ENCODE assay signal across 11 mouse cellular contexts in the genomic region with DNA sequence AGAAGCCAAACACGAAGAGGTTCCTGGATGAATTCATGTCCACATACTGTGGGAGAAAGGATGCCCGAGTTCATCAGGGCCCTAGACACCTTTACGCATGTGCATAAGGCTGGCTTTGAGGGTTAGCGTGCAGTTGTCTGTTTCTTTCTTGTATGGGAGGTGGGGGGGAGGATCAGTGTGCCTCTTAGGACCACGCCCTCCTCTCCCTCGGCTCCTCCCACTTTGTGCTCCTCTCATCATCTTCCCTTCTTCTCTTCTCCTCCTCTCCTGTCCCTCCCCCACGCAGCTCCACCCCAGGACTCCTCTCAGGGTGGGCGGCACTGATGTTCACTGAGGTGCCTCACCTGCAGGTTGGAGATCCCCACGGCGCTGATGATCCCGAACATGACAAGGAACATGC. TPM values are rescaled to one million over a fixed set of nuclear protein-coding genes. Genes with fewer than 3 reads are reported as not detected.
DNase-seq lines count a peak whose midpoint lies in the region; ATAC-seq and TF ChIP-seq lines count a peak whose summit lies in the region.
"Had no signal": no experiment of that assay in that cellular context is flagged by ENCODE, and none has a peak within 500 bp of the region (broad histone marks: within the 10 kb centered on the region; RNA-seq: fewer than 3 reads in every experiment).

No protein-coding gene starts in this region.

- no peaks in the 10 kb centered on the region for H3K4me1 ChIP-seq in heart, embryonic 11.5 days (ENCODE audit: control insufficient read depth, insufficient read depth, low read length)
- no peaks in the 10 kb centered on the region for H3K4me1 ChIP-seq in lung, postnatal 0 days (ENCODE audit: insufficient read depth, low read depth, low read length)
- H3K4me1 ChIP-seq in hindbrain, embryonic 10.5 days (replicated peaks) = peaks cover 15% of the 10 kb centered on the region
- peaks cover 4% of the 10 kb centered on the region; the same call in 1 of the 2 replicates for H3K4me1 ChIP-seq in neural tube, embryonic 12.5 days
- H3K4me1 ChIP-seq in cerebellum, adult 2 months (ENCODE audit: control insufficient read depth, insufficient read depth, low read length) = no peaks in the 10 kb centered on the region

- no peak for TF ChIP-seq EP300 in lung, postnatal 0 days (IDR thresholded peaks at IDR 0.05)

- 0 out of 2 replicates have a peak overlapping the region, but pooled peaks have one; percentile 8 for H3K4me3 ChIP-seq in heart, embryonic 11.5 days (ENCODE audit: low read depth, low read length)
- no peak overlapping the region for H3K4me3 ChIP-seq in lung, postnatal 0 days (ENCODE audit: low read depth, low read length)
- H3K4me3 ChIP-seq in hindbrain, embryonic 10.5 days = peak overlapping the region; percentile 41
- H3K4me3 ChIP-seq in neural tube, embryonic 12.5 days = no peak overlapping the region
- H3K4me3 ChIP-seq in cerebellum, adult 2 months (replicated peaks; ENCODE audit: insufficient read depth, low read depth, low read length) = no peak overlapping the region

- no peak for DNase-seq in heart, postnatal 4 days
- no peak for DNase-seq in lung, postnatal 0 days (ENCODE audit: low spot score)
- no peak for DNase-seq in lung, postnatal 14 days
- no peak for DNase-seq in hindbrain, embryonic 10.5 days (ENCODE audit: low spot score)
- DNase-seq in adrenal gland, postnatal 36 days = no peak
- DNase-seq in cerebellum, adult 2 months = no peak
- DNase-seq: kidney, adult 11 months had no signal

- H3K36me3 ChIP-seq in heart, embryonic 11.5 days (ENCODE audit: control insufficient read depth, insufficient read depth, low read length) = no peaks in the 10 kb centered on the region
- H3K36me3 ChIP-seq in lung, postnatal 0 days (ENCODE audit: insufficient read depth, low read length) = no peaks in the 10 kb centered on the region
- no peaks in the 10 kb centered on the region for H3K36me3 ChIP-seq in hindbrain, embryonic 10.5 days
- H3K36me3 ChIP-seq in neural tube, embryonic 12.5 days = no peaks in the 10 kb centered on the region

- H3K4me2 ChIP-seq in heart, embryonic 11.5 days = peak overlapping the region; percentile 50
- H3K4me2 ChIP-seq in lung, postnatal 0 days (replicated peaks; ENCODE audit: low read depth, low read length) = 0 out of 2 replicates have a peak overlapping the region, but pooled peaks have one; percentile 11
- H3K4me2 ChIP-seq in neural tube, embryonic 12.5 days (replicated peaks) = peak overlapping the region; percentile 49

- no peak for TF ChIP-seq POLR2A in cerebellum, adult 2 months (IDR thresholded peaks at IDR 0.05; ENCODE audit: borderline replicate concordance, insufficient read depth, low read length)

- ATAC-seq in heart, embryonic 11.5 days (replicated peaks; ENCODE audit: insufficient number of reproducible peaks, low FRiP score, low TSS enrichment) = no peak
- no peak for ATAC-seq in lung, postnatal 0 days
- ATAC-seq in neural tube, embryonic 12.5 days (ENCODE audit: low FRiP score, low read depth) = no peak

- peaks cover 14% of the 10 kb centered on the region; the same call in 1 of the 2 replicates for H3K27me3 ChIP-seq in heart, embryonic 11.5 days (ENCODE audit: control insufficient read depth, insufficient read depth, low read length)
- no peaks in the 10 kb centered on the region for H3K27me3 ChIP-seq in lung, postnatal 0 days (replicated peaks; ENCODE audit: insufficient read depth, low read length)
- H3K27me3 ChIP-seq in hindbrain, embryonic 10.5 days (ENCODE audit: insufficient read depth, poor library complexity, severe bottlenecking) = peaks cover 22% of the 10 kb centered on the region
- 0 out of 2 replicates have a peak, but pooled peaks cover 4% of the 10 kb centered on the region for H3K27me3 ChIP-seq in neural tube, embryonic 12.5 days (replicated peaks)
- H3K27me3 ChIP-seq in cerebellum, adult 2 months (ENCODE audit: control insufficient read depth, insufficient read depth, low read length) = no peaks in the 10 kb centered on the region

- H3K9ac ChIP-seq in heart, embryonic 11.5 days (ENCODE audit: low read depth, low read length) = no peak overlapping the region
- no peak overlapping the region for H3K9ac ChIP-seq in lung, postnatal 0 days (replicated peaks; ENCODE audit: low read depth)
- no peak overlapping the region for H3K9ac ChIP-seq in neural tube, embryonic 12.5 days

- H3K27ac ChIP-seq in heart, embryonic 11.5 days (ENCODE audit: low read depth, low read length) = no peak overlapping the region
- H3K27ac ChIP-seq in lung, postnatal 0 days (ENCODE audit: low read length) = no peak overlapping the region
- no peak overlapping the region for H3K27ac ChIP-seq in hindbrain, embryonic 10.5 days
- H3K27ac ChIP-seq in neural tube, embryonic 12.5 days = no peak overlapping the region
- no peak overlapping the region for H3K27ac ChIP-seq in cerebellum, adult 2 months (ENCODE audit: insufficient read depth, low read length)

- 18% methylated on average over 11 of the region's 11 CpGs for WGBS in heart, embryonic 11.5 days (ENCODE audit: insufficient replicate concordance)
- WGBS in lung, postnatal 0 days = 29% methylated on average over 11 of the region's 11 CpGs
- WGBS in hindbrain, embryonic 10.5 days = 18% methylated on average over 11 of the region's 11 CpGs
- 17% methylated on average over 11 of the region's 11 CpGs for WGBS in neural tube, embryonic 12.5 days
- 27% methylated on average over 11 of the region's 11 CpGs for WGBS in cerebellum, adult 2 months

- H3K9me3 ChIP-seq in heart, embryonic 11.5 days (replicated peaks; ENCODE audit: control insufficient read depth, low read length) = no peaks in the 10 kb centered on the region
- no peaks in the 10 kb centered on the region for H3K9me3 ChIP-seq in lung, postnatal 0 days (ENCODE audit: low read length)
- H3K9me3 ChIP-seq in hindbrain, embryonic 10.5 days = 0 out of 2 replicates have a peak, but pooled peaks cover 3% of the 10 kb centered on the region
- no peaks in the 10 kb centered on the region for H3K9me3 ChIP-seq in neural tube, embryonic 12.5 days

- no peak for TF ChIP-seq CTCF in lung, postnatal 0 days (IDR thresholded peaks at IDR 0.05)
- no peak for TF ChIP-seq CTCF in cerebellum, adult 2 months (IDR thresholded peaks at IDR 0.05; ENCODE audit: borderline replicate concordance, insufficient read depth, low read depth, low read length)

RNA-seq across cellular contexts. Expression of a gene that starts 28.5 kb away (rescaled TPM):
- polyA plus RNA-seq in heart, embryonic 11.5 days (2014; fragmentation: Nextera tagmentation; extraction: Ambion mirVana) = not detected in 2 replicates
- not detected for total RNA-seq in heart, postnatal 4 days (2021)
- 0.10 TPM in 1 of 2 replicates, not detected in the other for polyA plus RNA-seq in lung, postnatal 0 days (2015; fragmentation: Nextera tagmentation; extraction: Ambion mirVana)
- not detected in 2 replicates for polyA plus RNA-seq in hindbrain, embryonic 10.5 days (2016; fragmentation: Nextera tagmentation; extraction: Ambion mirVana)
- polyA plus RNA-seq in neural tube, embryonic 12.5 days (2016; fragmentation: Nextera tagmentation; extraction: Ambion mirVana) = not detected in 2 replicates
- total RNA-seq in adrenal gland, postnatal 36 days (2021) = not detected
- not detected in 2 replicates for polyA plus RNA-seq in cerebellum, adult 2 months (2012; rRNA removed)
- total RNA-seq: megakaryocyte progenitor cell, adult 5-6 weeks had no signal
- polyA plus RNA-seq: C2C12 had no signal

RNA-seq across cellular contexts. Expression of a gene that starts 37.8 kb away (rescaled TPM):
- polyA plus RNA-seq in heart, embryonic 11.5 days (2014; fragmentation: Nextera tagmentation; extraction: Ambion mirVana) = 12.4 and 13.0 TPM in 2 replicates
- total RNA-seq in heart, postnatal 4 days (2021) = 10 to 100 TPM; 19.1 to 22.7 TPM
- 19.9 and 21.1 TPM in 2 replicates for polyA plus RNA-seq in lung, postnatal 0 days (2015; fragmentation: Nextera tagmentation; extraction: Ambion mirVana)
- 13.5 and 14.3 TPM in 2 replicates for polyA plus RNA-seq in hindbrain, embryonic 10.5 days (2016; fragmentation: Nextera tagmentation; extraction: Ambion mirVana)
- 13.1 and 14.0 TPM in 2 replicates for polyA plus RNA-seq in neural tube, embryonic 12.5 days (2016; fragmentation: Nextera tagmentation; extraction: Ambion mirVana)
- total RNA-seq in adrenal gland, postnatal 36 days (2021) = 10 to 100 TPM; 13.9 to 14.9 TPM
- polyA plus RNA-seq in cerebellum, adult 2 months (2012; rRNA removed) = 26.7 and 28.0 TPM in 2 replicates

RNA-seq across cellular contexts. Expression of a gene that starts 39.7 kb away (rescaled TPM):
- 0.17 and 0.18 TPM in 2 replicates for polyA plus RNA-seq in heart, embryonic 11.5 days (2014; fragmentation: Nextera tagmentation; extraction: Ambion mirVana)
- under 1 TPM; 0.45 to 0.83 TPM for total RNA-seq in heart, postnatal 4 days (2021)
- polyA plus RNA-seq in lung, postnatal 0 days (2015; fragmentation: Nextera tagmentation; extraction: Ambion mirVana) = 0.43 and 0.52 TPM in 2 replicates
- polyA plus RNA-seq in hindbrain, embryonic 10.5 days (2016; fragmentation: Nextera tagmentation; extraction: Ambion mirVana) = 0.29 and 0.37 TPM in 2 replicates
- polyA plus RNA-seq in neural tube, embryonic 12.5 days (2016; fragmentation: Nextera tagmentation; extraction: Ambion mirVana) = 0.55 and 0.67 TPM in 2 replicates
- total RNA-seq in adrenal gland, postnatal 36 days (2021) = under 1 TPM; 0.20 to 0.36 TPM
- 0.46 and 0.70 TPM in 2 replicates for polyA plus RNA-seq in cerebellum, adult 2 months (2012; rRNA removed)

Comparison
In these comparisons a context has a peak if more than half of its experiments do, and no peak if none do; other contexts are left out.
1. H3K4me3 ChIP-seq: peak in heart, embryonic 11.5 days (single experiment) and hindbrain, embryonic 10.5 days (single experiment); none in lung, postnatal 0 days (single experiment), neural tube, embryonic 12.5 days (single experiment) and cerebellum, adult 2 months (single experiment).
2. Peak in every context shown above with its lines, with median percentiles within 50 percentile points of each other: H3K4me2 ChIP-seq.